Mouse (Mus musculus): ENCODE measurements around the gene Dusp5. TPM values are rescaled to one million over a fixed set of nuclear protein-coding genes. Genes with fewer than 3 reads are reported as not detected.

The Dusp5 gene
- 46.7 and 57.6 TPM in 2 replicates for polyA plus RNA-seq (2012; rRNA removed)

DNA sequence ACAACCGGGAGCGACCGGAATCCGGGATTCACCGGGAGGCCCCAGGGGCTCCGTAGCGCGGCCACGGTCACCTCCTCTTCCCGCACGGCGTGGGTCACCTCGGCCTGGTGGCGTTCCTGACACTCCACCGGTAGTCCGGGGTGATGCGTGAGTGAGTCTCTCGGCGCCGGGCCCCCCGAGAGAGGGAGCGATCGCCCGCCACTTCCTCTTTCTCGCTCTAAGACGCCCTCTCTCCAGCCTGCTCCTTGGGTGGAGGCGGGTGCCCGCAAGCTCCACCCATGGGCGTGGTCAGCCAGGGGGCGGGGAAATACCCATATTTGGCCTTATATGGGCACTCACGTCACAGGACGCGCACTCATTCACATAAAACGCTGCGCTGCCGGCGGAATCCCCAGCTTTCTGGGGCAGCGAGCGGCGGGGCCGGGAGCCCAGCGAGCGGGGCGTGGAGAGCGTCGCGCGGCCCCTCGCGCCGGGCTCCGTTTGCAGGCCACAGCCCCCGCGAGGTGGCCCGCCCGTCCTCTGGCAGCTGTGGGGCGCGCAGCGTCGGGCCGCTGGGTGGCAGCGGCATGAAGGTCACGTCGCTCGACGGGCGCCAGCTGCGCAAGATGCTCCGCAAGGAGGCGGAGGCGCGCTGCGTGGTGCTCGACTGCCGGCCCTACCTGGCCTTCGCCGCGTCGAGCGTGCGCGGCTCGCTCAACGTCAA is at the start of gene Dusp5:
TSS of gene Dusp5 (plus strand) at position 358 of the 703 bp plus-strand sequence.
- Histone ChIP-seq H3K27me3 (ENCODE audit: control insufficient read depth, insufficient read depth, low read length) (no peaks in the 10 kb centered on the region), H3K36me3 (ENCODE audit: control insufficient read depth, insufficient read depth, low read length) (peaks cover under 1% of the 10 kb centered on the region; the same call in 1 of the 2 replicates), H3K4me3 (ENCODE audit: control insufficient read depth, insufficient read depth, low read length) (peak within 1 kb of the TSS; percentile 63), H3K27ac (ENCODE audit: control insufficient read depth, insufficient read depth, low read length) (peak within 1 kb of the TSS; percentile 8; the same call in 1 of the 2 replicates), H3K4me1 (replicated peaks; ENCODE audit: control insufficient read depth, insufficient read depth, low read length) (peaks cover 35% of the 10 kb centered on the region)
- peak; percentile 37; the same call in 1 of the 2 replicates for TF ChIP-seq CTCF (IDR thresholded peaks at IDR 0.05; ENCODE audit: borderline replicate concordance, control insufficient read depth, extremely low read depth, insufficient read depth, low read length, poor library complexity)
- TF ChIP-seq POLR2A (IDR thresholded peaks at IDR 0.05; ENCODE audit: control insufficient read depth, extremely low read depth, insufficient read depth, low read length, poor library complexity), result peak; percentile 92
- WGBS, result under 1% methylated on average over 84 of the region's 84 CpGs
- DNase-seq, result peak; percentile 100

- H3K27me3 ChIP-seq (ENCODE audit: control insufficient read depth, insufficient read depth, low read length), result no peaks in the 10 kb centered on the region
- peaks cover 30% of the 10 kb centered on the region for H3K4me1 ChIP-seq (replicated peaks; ENCODE audit: control insufficient read depth, insufficient read depth, low read length)
- 5% methylated on average over 8 of the region's 8 CpGs for WGBS
- no peak overlapping the region for H3K4me3 ChIP-seq (ENCODE audit: control insufficient read depth, insufficient read depth, low read length)
- H3K27ac ChIP-seq (ENCODE audit: control insufficient read depth, insufficient read depth, low read length), result no peak overlapping the region
- no peaks in the 10 kb centered on the region for H3K36me3 ChIP-seq (ENCODE audit: control insufficient read depth, insufficient read depth, low read length)
- DNase-seq, result no peak
- TF ChIP-seq CTCF (IDR thresholded peaks at IDR 0.05; ENCODE audit: borderline replicate concordance, control insufficient read depth, extremely low read depth, insufficient read depth, low read length, poor library complexity) (no peak), POLR2A (IDR thresholded peaks at IDR 0.05; ENCODE audit: control insufficient read depth, extremely low read depth, insufficient read depth, low read length, poor library complexity) (no peak)
These were observed 49.3 kb upstream of the Dusp5 start for GRCm38 (mm10) chr19:53479590-53479989.

- no peaks in the 10 kb centered on the region for H3K36me3 ChIP-seq (ENCODE audit: control insufficient read depth, insufficient read depth, low read length)
- peaks cover 22% of the 10 kb centered on the region for H3K4me1 ChIP-seq (replicated peaks; ENCODE audit: control insufficient read depth, insufficient read depth, low read length)
- no peak overlapping the region for H3K27ac ChIP-seq (ENCODE audit: control insufficient read depth, insufficient read depth, low read length)
- H3K27me3 ChIP-seq (ENCODE audit: control insufficient read depth, insufficient read depth, low read length), result no peaks in the 10 kb centered on the region
- no peak overlapping the region for H3K4me3 ChIP-seq (ENCODE audit: control insufficient read depth, insufficient read depth, low read length)
- no peak for DNase-seq
- WGBS, result 60% methylated on average over 6 of the region's 6 CpGs
- no peak for TF ChIP-seq POLR2A (IDR thresholded peaks at IDR 0.05; ENCODE audit: control insufficient read depth, extremely low read depth, insufficient read depth, low read length, poor library complexity)
These were observed 46.8 kb upstream of the Dusp5 start for GRCm38 (mm10) chr19:53482093-53482492.

DNA sequence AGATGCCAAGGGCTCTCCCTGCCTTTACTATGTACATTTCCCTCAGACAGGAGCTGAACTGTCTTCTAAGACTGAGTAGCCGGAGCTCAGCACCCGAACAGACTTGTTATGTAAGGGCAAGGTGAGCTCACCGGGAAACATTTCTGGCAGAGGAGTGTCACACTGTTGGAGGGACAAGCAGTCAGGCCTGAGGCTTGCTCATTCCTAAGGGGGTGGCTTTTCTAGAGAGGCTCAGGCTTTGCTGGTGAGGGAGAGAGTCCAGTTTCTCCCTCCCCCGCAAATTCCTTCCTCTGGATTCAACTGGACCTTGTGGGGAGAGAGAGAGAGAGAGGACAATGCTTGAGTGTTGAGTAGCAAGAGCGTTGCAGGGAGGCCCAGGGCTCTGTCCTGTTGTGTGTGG is 46.4 kb upstream of the Dusp5 start:
- WGBS, result 94% methylated on average over 5 of the region's 5 CpGs
- Histone ChIP-seq H3K4me3 (ENCODE audit: control insufficient read depth, insufficient read depth, low read length) (no peak overlapping the region), H3K36me3 (ENCODE audit: control insufficient read depth, insufficient read depth, low read length) (no peaks in the 10 kb centered on the region), H3K27me3 (ENCODE audit: control insufficient read depth, insufficient read depth, low read length) (no peaks in the 10 kb centered on the region), H3K27ac (ENCODE audit: control insufficient read depth, insufficient read depth, low read length) (no peak overlapping the region), H3K4me1 (replicated peaks; ENCODE audit: control insufficient read depth, insufficient read depth, low read length) (peaks cover 22% of the 10 kb centered on the region)
- DNase-seq, result no peak
- TF ChIP-seq CTCF (IDR thresholded peaks at IDR 0.05; ENCODE audit: borderline replicate concordance, control insufficient read depth, extremely low read depth, insufficient read depth, low read length, poor library complexity), result no peak
- TF ChIP-seq POLR2A (IDR thresholded peaks at IDR 0.05; ENCODE audit: control insufficient read depth, extremely low read depth, insufficient read depth, low read length, poor library complexity), result no peak

DNA sequence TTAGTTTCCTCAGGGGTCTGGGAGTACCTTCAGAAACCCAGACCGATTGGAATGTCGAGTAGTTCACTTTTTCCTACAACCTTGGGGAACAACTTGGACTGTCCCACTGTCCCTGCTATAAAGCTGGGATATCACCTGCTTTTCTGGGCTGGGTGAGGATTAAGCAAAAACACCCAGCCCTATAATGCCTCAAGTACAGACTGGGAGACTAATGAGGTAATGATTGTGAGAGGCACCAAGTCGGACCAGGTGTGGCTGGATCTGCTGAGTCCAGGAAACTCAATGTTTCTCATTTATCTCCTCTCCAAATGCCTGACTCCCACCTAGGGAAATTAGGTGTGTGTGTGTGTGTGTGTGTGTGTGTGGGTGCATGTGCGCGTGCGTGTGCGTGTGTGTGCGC is 44.9 kb upstream of the Dusp5 start:
- no peak for TF ChIP-seq POLR2A (IDR thresholded peaks at IDR 0.05; ENCODE audit: control insufficient read depth, extremely low read depth, insufficient read depth, low read length, poor library complexity)
- no peak for TF ChIP-seq CTCF (IDR thresholded peaks at IDR 0.05; ENCODE audit: borderline replicate concordance, control insufficient read depth, extremely low read depth, insufficient read depth, low read length, poor library complexity)
- no peaks in the 10 kb centered on the region for H3K27me3 ChIP-seq (ENCODE audit: control insufficient read depth, insufficient read depth, low read length)
- 95% methylated on average over 8 of the region's 8 CpGs for WGBS
- no peak for DNase-seq
- H3K4me3 ChIP-seq (ENCODE audit: control insufficient read depth, insufficient read depth, low read length), result no peak overlapping the region
- no peak overlapping the region for H3K27ac ChIP-seq (ENCODE audit: control insufficient read depth, insufficient read depth, low read length)
- peaks cover 22% of the 10 kb centered on the region for H3K4me1 ChIP-seq (replicated peaks; ENCODE audit: control insufficient read depth, insufficient read depth, low read length)
- H3K36me3 ChIP-seq (ENCODE audit: control insufficient read depth, insufficient read depth, low read length), result no peaks in the 10 kb centered on the region

DNA sequence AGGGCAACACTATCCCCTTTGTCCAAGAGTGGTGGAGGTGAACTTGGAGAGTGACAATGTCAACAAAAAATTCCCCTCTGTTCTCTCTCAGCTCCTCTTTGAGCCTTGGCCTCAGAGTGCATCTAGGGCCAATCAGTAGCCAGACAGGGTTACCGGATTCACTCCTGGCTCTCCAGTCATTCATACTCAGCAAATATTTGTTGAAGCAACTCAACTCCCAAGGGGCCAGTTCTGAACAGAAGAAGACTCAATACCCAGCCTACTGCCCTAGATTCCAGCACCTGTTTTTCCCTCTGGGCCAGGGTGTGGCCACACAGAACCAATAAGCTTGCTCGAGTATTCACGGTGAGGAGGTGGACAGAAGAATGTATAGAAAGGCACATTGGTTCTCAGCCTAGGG is 44.0 kb upstream of the Dusp5 start:
- no peak for DNase-seq
- H3K4me1 ChIP-seq (replicated peaks; ENCODE audit: control insufficient read depth, insufficient read depth, low read length), result peaks cover 14% of the 10 kb centered on the region
- TF ChIP-seq CTCF (IDR thresholded peaks at IDR 0.05; ENCODE audit: borderline replicate concordance, control insufficient read depth, extremely low read depth, insufficient read depth, low read length, poor library complexity) (no peak), POLR2A (IDR thresholded peaks at IDR 0.05; ENCODE audit: control insufficient read depth, extremely low read depth, insufficient read depth, low read length, poor library complexity) (no peak)
- no peak overlapping the region for H3K4me3 ChIP-seq (ENCODE audit: control insufficient read depth, insufficient read depth, low read length)
- H3K36me3 ChIP-seq (ENCODE audit: control insufficient read depth, insufficient read depth, low read length), result no peaks in the 10 kb centered on the region
- H3K27me3 ChIP-seq (ENCODE audit: control insufficient read depth, insufficient read depth, low read length), result no peaks in the 10 kb centered on the region
- H3K27ac ChIP-seq (ENCODE audit: control insufficient read depth, insufficient read depth, low read length), result no peak overlapping the region
- 98% methylated on average over 3 of the region's 3 CpGs for WGBS

Measured in thymus, adult 2 months (tissue).